Mouse (Mus musculus): Measurements from ENCODE around the gene Zfp341. TPM values are rescaled to one million over a fixed set of nuclear protein-coding genes. Genes with fewer than 3 reads are reported as not detected.

The Zfp341 gene
- total and polyA plus RNA-seq, 3 experiments, result 0.58 to 4.4 (median 1.6) TPM

DNA sequence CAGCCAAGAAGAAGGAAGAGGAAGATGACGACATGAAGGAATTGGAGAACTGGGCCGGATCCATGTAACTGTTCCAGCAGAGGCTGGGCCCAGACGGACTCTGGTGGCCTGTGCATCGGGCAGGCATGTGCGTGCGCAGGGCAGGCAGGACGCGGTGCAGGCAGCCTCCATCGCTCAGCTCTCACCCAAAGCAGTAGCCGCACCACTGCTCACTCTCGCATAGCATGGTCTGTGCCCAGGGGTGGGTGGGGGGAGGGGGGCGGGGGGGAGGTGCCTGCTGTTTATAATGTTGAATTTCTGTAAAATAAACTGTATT, 80.8 kb downstream of the Zfp341 start:
- no peak overlapping the region for H3K9ac ChIP-seq (ENCODE audit: insufficient read depth, low read depth)
- no peak for DNase-seq (ENCODE audit: extremely low read depth)
- no peak overlapping the region for H3K27ac ChIP-seq (ENCODE audit: insufficient read depth, low read depth)
- no peak overlapping the region for H3K4me3 ChIP-seq (replicated peaks in 1 of 3; ENCODE audit: low read depth in 2 of 3, low read length in 2 of 3, poor library complexity in 1 of 3)
- no peaks in the 10 kb centered on the region for H3K27me3 ChIP-seq (replicated peaks)
- H3K79me2 ChIP-seq (replicated peaks; ENCODE audit: control insufficient read depth, extremely low read depth, insufficient read depth, poor library complexity, severe bottlenecking), result no peaks in the 10 kb centered on the region
- in situ Hi-C loops (cut with MboI; ENCODE audit: low pct_ligation_motif_present, low pct_unique_long_range_greater_than_20kb, low sequenced_read_pairs) (no loop called here), dilution Hi-C loops (cut with MboI; ENCODE audit: extremely low pct_ligation_motif_present, extremely low pct_unique_long_range_greater_than_20kb, low sequenced_read_pairs) (no loop called here)
- no peaks in the 10 kb centered on the region for H3K9me3 ChIP-seq (replicated peaks; ENCODE audit: low read length)
- H3K36me3 ChIP-seq (replicated peaks in 1 of 2; ENCODE audit: control insufficient read depth in 1 of 2, insufficient read depth in 1 of 2, low read length in 1 of 2), result peaks cover 53 to 74% of the 10 kb centered on the region in 2 experiments
- no peak overlapping the region for H3K4me2 ChIP-seq (ENCODE audit: insufficient read depth, low read depth, poor library complexity, severe bottlenecking)
- peaks cover 0 to 15% of the 10 kb centered on the region in 2 experiments; a peak in 2 of 4 replicates for H3K4me1 ChIP-seq (ENCODE audit: control insufficient read depth in 1 of 2, insufficient read depth in 2 of 2)
- TF ChIP-seq ETS1 (conservative IDR thresholded peaks at IDR 0.05; ENCODE audit: low read depth, low read length) (no peak), ZKSCAN1 (IDR thresholded peaks at IDR 0.05; ENCODE audit: borderline replicate concordance, low read depth, low read length) (no peak)

DNA sequence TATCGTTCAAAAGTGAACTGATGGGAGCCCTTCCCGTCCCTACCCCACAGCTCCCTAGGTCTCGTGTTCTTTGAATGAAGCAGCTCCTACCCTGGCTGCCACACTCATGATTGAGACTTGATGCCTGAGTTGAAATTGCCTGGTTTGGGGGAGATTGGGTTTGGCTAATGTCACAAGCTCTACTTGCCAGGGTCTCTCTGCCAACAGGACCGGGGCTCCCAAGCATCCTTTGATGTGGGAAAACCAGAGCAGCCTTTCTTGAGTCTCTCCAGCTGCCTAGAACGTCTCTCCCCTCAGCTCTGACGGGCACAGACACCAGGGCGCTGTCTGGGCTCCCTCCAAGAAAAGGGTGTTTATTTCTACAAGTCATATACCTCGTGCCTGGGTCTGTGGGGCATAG, 82.6 kb downstream of the Zfp341 start:
- Histone ChIP-seq H3K4me3 (replicated peaks in 1 of 3; ENCODE audit: low read depth in 2 of 3, low read length in 2 of 3, poor library complexity in 1 of 3) (no peak overlapping the region), H3K36me3 (replicated peaks in 1 of 2; ENCODE audit: control insufficient read depth in 1 of 2, insufficient read depth in 1 of 2, low read length in 1 of 2) (peaks cover 38 to 58% of the 10 kb centered on the region in 2 experiments), H3K79me2 (replicated peaks; ENCODE audit: control insufficient read depth, extremely low read depth, insufficient read depth, poor library complexity, severe bottlenecking) (no peaks in the 10 kb centered on the region), H3K27ac (ENCODE audit: insufficient read depth, low read depth) (no peak overlapping the region), H3K9ac (ENCODE audit: insufficient read depth, low read depth) (no peak overlapping the region), H3K4me2 (ENCODE audit: insufficient read depth, low read depth, poor library complexity, severe bottlenecking) (no peak overlapping the region), H3K27me3 (replicated peaks) (no peaks in the 10 kb centered on the region), H3K9me3 (replicated peaks; ENCODE audit: low read length) (no peaks in the 10 kb centered on the region), H3K4me1 (ENCODE audit: control insufficient read depth in 1 of 2, insufficient read depth in 2 of 2) (peaks cover 0 to 15% of the 10 kb centered on the region in 2 experiments; a peak in 2 of 4 replicates)
- DNase-seq (ENCODE audit: extremely low read depth), result no peak
- dilution Hi-C loops (cut with MboI; ENCODE audit: extremely low pct_ligation_motif_present, extremely low pct_unique_long_range_greater_than_20kb, low sequenced_read_pairs) (no loop called here), in situ Hi-C loops (cut with MboI; ENCODE audit: low pct_ligation_motif_present, low pct_unique_long_range_greater_than_20kb, low sequenced_read_pairs) (no loop called here)
- TF ChIP-seq USF2 (conservative IDR thresholded peaks at IDR 0.05; ENCODE audit: low read depth, low read length), result no peak
- TF ChIP-seq TBP (conservative IDR thresholded peaks at IDR 0.05; ENCODE audit: low read depth, low read length), result no peak
- no peak for TF ChIP-seq MAFK (IDR thresholded peaks at IDR 0.05; ENCODE audit: insufficient replicate concordance, low read length)
- no peak for TF ChIP-seq IRF4 (IDR thresholded peaks at IDR 0.05; ENCODE audit: low read depth, low read length)
- TF ChIP-seq ETS1 (conservative IDR thresholded peaks at IDR 0.05; ENCODE audit: low read depth, low read length), result no peak
- TF ChIP-seq CHD1 (IDR thresholded peaks at IDR 0.05; ENCODE audit: low read depth, low read length), result no peak

Other genes starting within 250 kb of the Zfp341 start
- gene Cdk5rap1, start 240.3 kb upstream of the Zfp341 start, total RNA-seq (2012; rRNA removed), result 30.6 and 32.0 TPM in 2 replicates
- 43.5 and 50.2 TPM in 2 replicates for gene Cdk5rap1, start 240.3 kb upstream of the Zfp341 start, total RNA-seq (2014; rRNA removed)
- 25.8 and 26.4 TPM in 2 replicates for gene Cdk5rap1, start 240.3 kb upstream of the Zfp341 start, polyA plus RNA-seq (2012; ENCODE audit: insufficient read length, low read depth)
- gene Snta1, start 205.2 kb upstream of the Zfp341 start, total RNA-seq (2012; rRNA removed), result not detected in 2 replicates
- gene Snta1, start 205.2 kb upstream of the Zfp341 start, total RNA-seq (2014; rRNA removed), result not detected in 2 replicates
- gene Snta1, start 205.2 kb upstream of the Zfp341 start, polyA plus RNA-seq (2012; ENCODE audit: insufficient read length, low read depth), result 0.33 and 0.57 TPM in 2 replicates
- 5.5 and 6.0 TPM in 2 replicates for gene Cbfa2t2, start 176.8 kb upstream of the Zfp341 start, total RNA-seq (2012; rRNA removed)
- 7.0 and 7.4 TPM in 2 replicates for gene Cbfa2t2, start 176.8 kb upstream of the Zfp341 start, total RNA-seq (2014; rRNA removed)
- gene Cbfa2t2, start 176.8 kb upstream of the Zfp341 start, polyA plus RNA-seq (2012; ENCODE audit: insufficient read length, low read depth), result 10.5 and 12.6 TPM in 2 replicates
- gene 1700003F12Rik, start 66.2 kb upstream of the Zfp341 start, total RNA-seq (2012; rRNA removed), result 0.85 and 0.92 TPM in 2 replicates
- gene 1700003F12Rik, start 66.2 kb upstream of the Zfp341 start, total RNA-seq (2014; rRNA removed), result 0.52 TPM in 1 of 2 replicates, not detected in the other
- gene 1700003F12Rik, start 66.2 kb upstream of the Zfp341 start, polyA plus RNA-seq (2012; ENCODE audit: insufficient read length, low read depth), result 0.56 and 0.71 TPM in 2 replicates
- gene Actl10, start 61.5 kb upstream of the Zfp341 start, total RNA-seq (2012; rRNA removed), result 0.17 and 0.25 TPM in 2 replicates
- gene Actl10, start 61.5 kb upstream of the Zfp341 start, total RNA-seq (2014; rRNA removed), result not detected in 2 replicates
- 0.20 and 0.44 TPM in 2 replicates for gene Actl10, start 61.5 kb upstream of the Zfp341 start, polyA plus RNA-seq (2012; ENCODE audit: insufficient read length, low read depth)
- 0.80 and 2.8 TPM in 2 replicates for gene Necab3, start 54.4 kb upstream of the Zfp341 start, total RNA-seq (2012; rRNA removed)
- 0.87 and 1.7 TPM in 2 replicates for gene Necab3, start 54.4 kb upstream of the Zfp341 start, total RNA-seq (2014; rRNA removed)
- 1.6 and 2.0 TPM in 2 replicates for gene Necab3, start 54.4 kb upstream of the Zfp341 start, polyA plus RNA-seq (2012; ENCODE audit: insufficient read length, low read depth)
- 5.3 and 6.5 TPM in 2 replicates for gene E2f1, start 43.4 kb upstream of the Zfp341 start, total RNA-seq (2012; rRNA removed)
- 4.5 and 5.1 TPM in 2 replicates for gene E2f1, start 43.4 kb upstream of the Zfp341 start, total RNA-seq (2014; rRNA removed)
- gene E2f1, start 43.4 kb upstream of the Zfp341 start, polyA plus RNA-seq (2012; ENCODE audit: insufficient read length, low read depth), result 19.4 and 19.6 TPM in 2 replicates
- gene Pxmp4, start 9.6 kb upstream of the Zfp341 start, total RNA-seq (2012; rRNA removed), result 7.2 and 7.6 TPM in 2 replicates
- 8.7 and 9.4 TPM in 2 replicates for gene Pxmp4, start 9.6 kb upstream of the Zfp341 start, total RNA-seq (2014; rRNA removed)
- 5.5 and 6.0 TPM in 2 replicates for gene Pxmp4, start 9.6 kb upstream of the Zfp341 start, polyA plus RNA-seq (2012; ENCODE audit: insufficient read length, low read depth)
- gene 4930519P11Rik, start 140 bp downstream of the Zfp341 start, total RNA-seq (2012; rRNA removed), result not detected in 2 replicates
- not detected in 2 replicates for gene 4930519P11Rik, start 140 bp downstream of the Zfp341 start, total RNA-seq (2014; rRNA removed)
- not detected in 2 replicates for gene 4930519P11Rik, start 140 bp downstream of the Zfp341 start, polyA plus RNA-seq (2012; ENCODE audit: insufficient read length, low read depth)
- 105 and 107 TPM in 2 replicates for gene Chmp4b, start 38.4 kb downstream of the Zfp341 start, total RNA-seq (2012; rRNA removed)
- 113 and 119 TPM in 2 replicates for gene Chmp4b, start 38.4 kb downstream of the Zfp341 start, total RNA-seq (2014; rRNA removed)
- gene Chmp4b, start 38.4 kb downstream of the Zfp341 start, polyA plus RNA-seq (2012; ENCODE audit: insufficient read length, low read depth), result 152 and 156 TPM in 2 replicates
- gene Gm14214, start 156.7 kb downstream of the Zfp341 start, total RNA-seq (2012; rRNA removed), result not detected in 2 replicates
- not detected in 2 replicates for gene Gm14214, start 156.7 kb downstream of the Zfp341 start, total RNA-seq (2014; rRNA removed)
- gene Gm14214, start 156.7 kb downstream of the Zfp341 start, polyA plus RNA-seq (2012; ENCODE audit: insufficient read length, low read depth), result 0.41 TPM in 1 of 2 replicates, not detected in the other
- gene Raly, start 177.8 kb downstream of the Zfp341 start, total RNA-seq (2012; rRNA removed), result 214 and 228 TPM in 2 replicates
- gene Raly, start 177.8 kb downstream of the Zfp341 start, total RNA-seq (2014; rRNA removed), result 334 and 341 TPM in 2 replicates
- 277 and 285 TPM in 2 replicates for gene Raly, start 177.8 kb downstream of the Zfp341 start, polyA plus RNA-seq (2012; ENCODE audit: insufficient read length, low read depth)
- gene a, start 178.1 kb downstream of the Zfp341 start, total RNA-seq (2012; rRNA removed), result 10.9 and 11.8 TPM in 2 replicates
- gene a, start 178.1 kb downstream of the Zfp341 start, total RNA-seq (2014; rRNA removed), result 23.8 and 25.4 TPM in 2 replicates
- 7.2 and 7.8 TPM in 2 replicates for gene a, start 178.1 kb downstream of the Zfp341 start, polyA plus RNA-seq (2012; ENCODE audit: insufficient read length, low read depth)

Data from CH12.LX (cell line).